Mouse (Mus musculus): Measurements from ENCODE around the gene Sec14l5.
"Not testable (repeated sequence)": the region's sequence is repeated elsewhere in the genome, so short reads cannot be mapped to it uniquely, and the experiment has no call there.

Gene Sec14l5

DNA sequence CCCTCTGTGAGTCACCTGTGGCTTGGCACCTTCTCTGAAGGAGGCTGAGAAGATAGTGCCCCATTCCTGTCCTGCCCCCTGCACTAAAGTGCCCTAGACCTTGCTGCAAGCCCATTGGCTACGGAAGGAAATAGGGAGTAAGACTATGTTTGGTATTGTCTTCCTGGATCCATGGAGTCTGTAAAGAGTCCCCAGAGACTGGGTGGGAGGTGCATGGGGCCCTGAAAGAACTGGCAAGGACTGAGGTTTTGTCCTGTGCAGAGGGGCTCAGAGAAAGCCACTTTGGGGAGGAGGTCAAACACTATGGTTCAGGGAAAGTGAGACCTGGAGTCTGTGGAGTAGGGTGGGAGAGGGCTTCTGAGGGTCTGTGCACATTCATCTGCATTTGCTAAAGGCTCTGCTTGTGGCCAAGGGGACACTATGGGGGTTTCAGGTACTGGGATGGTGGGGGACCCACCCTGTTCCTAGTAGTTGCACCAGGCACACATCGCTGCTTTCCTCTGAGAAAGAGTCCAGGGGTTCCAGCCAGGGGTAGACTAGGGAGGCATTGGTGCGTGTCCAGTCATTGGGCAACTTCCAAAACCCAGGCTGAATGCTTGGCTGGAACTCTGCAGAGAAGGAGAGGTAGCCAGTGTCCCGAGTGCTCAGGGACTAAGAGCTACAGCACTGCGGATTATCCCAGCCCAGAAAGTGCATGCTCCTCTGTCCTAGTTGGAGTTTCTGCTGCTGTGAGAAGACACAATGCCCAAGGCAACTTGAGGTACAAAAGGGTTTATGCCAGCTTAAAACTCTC is 70.6 kb downstream of the Sec14l5 start:
- DNase-seq = no peak

DNA sequence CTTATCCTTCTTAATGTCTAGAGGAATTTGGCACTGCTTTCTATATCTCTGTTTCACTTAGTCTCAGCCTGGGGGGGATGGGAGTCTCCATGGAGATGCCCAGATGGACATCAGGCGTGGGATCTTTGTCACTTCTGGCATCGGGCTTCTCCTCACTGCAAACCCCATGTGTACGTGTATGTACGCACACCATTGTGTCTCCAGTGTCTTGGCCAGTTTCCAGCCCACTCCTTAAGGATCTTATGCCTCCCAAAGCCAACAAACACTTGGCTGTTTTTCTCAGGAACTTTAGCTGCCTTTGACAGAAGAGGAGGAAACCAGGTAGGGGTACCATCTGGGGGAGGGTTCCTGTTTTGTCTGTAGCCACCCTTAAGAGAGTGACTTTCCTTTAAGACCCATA is 74.5 kb downstream of the Sec14l5 start:
- no peak for DNase-seq

DNA sequence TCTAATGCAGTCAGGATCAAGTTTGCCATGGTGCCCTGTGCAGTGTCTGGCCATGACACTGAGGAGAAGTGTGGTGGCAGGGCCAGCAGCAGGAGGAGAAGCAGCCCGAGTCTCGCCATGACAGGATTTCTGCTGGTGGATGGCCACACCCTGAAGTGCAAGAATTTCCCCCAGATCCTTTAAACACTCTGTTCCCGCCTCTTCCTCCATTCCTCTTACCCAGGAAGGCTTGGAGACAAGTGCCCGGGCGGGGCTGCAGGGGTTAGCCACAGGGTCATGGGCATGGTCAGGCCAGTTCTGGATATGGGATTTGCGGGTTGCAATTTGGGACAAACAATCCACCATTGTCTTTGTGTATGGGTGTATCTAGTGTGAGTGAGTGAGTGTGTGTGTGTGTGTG is 75.2 kb downstream of the Sec14l5 start, which contains the start of gene AU021092:
AU021092 (minus strand) TSS at position 160 of the 400 bp plus-strand sequence.
- DNase-seq = no peak

DNA sequence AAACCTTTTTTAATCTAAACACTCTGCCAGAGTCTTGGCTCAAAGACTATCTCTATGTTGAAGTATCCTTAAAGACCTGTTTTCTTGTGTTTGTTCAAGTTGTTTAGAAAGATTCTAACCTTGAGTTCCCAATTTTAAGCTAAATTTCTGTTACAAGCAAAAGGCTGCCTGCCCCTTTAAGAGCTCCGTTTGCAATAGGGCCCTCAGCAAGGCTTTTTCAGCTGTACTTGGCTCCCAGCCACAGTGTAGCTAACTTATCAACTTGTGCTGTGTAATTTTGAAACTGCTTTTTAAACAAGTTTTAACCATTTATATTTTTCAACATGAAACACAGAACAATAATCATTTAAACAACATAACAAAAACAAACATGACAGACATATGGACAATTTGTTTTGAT is 79.6 kb downstream of the Sec14l5 start:
- not testable (repeated sequence) for DNase-seq

DNA sequence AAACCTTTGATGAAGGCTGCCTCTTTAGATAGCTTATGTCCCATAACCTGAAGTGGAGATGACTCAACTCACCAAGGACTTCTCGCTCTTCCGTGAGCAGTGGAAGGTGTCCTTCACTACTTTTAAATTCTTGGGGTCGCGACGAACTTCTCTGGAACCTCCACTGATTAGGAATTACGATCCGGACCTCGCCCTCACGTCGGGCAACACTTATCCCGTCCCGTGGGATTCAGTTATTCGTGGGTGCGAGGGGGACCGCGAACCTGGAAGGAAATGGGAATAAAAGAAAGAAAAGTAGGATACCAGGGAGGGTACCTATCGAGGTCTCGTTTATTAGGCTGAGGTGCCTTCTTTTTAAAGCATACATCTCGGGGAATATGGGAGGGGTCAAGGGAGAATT is 80.6 kb downstream of the Sec14l5 start:
- DNase-seq = not testable (repeated sequence)

DNA sequence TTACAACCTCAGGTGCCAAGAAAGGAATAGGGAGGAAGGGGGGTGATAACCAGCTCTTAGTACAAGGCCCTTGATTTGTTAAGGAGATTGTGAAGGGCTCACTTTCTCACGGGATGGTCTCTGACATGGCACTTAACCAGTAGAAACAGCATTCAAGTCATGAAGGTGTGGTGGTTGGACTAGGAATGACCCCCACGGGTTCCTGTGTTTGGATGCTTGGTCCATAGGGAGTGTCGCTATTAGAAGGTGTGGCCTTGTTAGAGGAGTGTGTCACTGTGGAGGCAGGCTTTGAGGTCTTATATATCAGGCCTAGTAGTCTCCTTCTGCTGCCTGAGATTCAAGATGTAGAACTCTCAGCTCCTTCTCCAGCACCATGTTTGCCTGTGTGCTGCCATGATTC is 81.2 kb downstream of the Sec14l5 start:
- not testable (repeated sequence) for DNase-seq

DNA sequence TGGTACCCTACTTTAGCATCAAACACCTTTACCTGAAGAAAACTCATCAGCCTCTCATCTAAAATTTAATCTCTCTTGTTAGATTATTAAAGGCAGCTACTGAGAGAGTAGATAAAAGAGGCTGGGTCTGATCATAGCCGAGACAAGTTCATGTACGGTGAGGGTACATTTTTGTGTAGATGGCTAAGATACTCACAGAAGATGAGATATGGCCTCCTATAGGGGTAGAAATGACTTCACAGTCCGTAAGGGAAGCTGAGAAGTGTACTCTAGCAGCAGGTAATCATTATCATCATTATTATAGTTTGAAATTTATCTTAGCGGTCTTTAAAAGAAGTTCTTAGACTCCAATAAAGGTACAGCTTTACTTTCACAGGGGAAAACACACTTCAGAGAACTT is 86.1 kb downstream of the Sec14l5 start:
- no peak for DNase-seq

DNA sequence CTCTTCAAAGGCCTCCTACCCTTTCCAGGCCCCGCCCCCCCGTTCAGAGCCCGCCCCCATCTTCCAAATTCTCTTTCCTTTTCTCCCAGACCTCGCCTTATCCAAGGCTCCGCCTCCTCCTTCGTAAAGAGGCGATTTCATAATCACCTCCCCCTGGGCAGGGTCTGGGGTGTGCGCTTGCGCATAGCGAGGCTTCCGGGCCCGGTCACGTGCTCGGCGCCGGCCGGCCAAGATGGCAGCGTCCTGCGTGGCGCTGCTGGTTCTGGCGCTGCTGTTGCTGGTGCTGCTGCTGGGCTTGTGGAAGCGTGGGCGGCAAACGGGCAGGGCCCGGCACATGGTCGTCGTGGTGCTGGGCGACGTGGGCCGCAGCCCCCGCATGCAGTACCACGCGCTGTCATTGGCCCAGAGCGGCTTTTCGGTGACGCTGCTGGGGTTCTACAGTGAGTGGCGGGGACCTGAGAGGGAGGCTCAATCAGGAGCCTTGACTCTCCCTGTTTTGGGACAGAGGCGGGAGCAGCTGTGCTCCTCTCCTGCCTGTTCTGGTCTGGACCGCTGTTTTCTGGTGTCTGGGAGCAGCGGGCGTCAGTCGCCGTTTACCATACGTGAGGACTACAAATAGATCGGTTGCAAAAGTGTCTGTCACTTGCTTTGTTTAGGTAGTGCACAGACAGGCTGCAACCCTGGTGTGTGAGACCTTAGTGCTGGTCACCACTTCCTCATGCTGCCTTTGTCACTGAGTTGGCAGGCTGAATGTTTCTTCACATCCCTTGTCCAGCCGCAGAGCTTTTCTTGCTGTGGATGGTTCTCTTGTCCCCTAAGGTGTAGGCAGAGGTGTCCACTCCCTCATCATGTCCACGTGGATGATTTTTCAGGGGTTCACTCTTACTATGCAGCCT is 86.8 kb downstream of the Sec14l5 start, which contains the start of gene Alg1:
Alg1 (plus strand) TSS at position 204 of the 896 bp plus-strand sequence.
- DNase-seq = peak; percentile 92
